Mouse (Mus musculus): ENCODE data around the gene Pakap. TPM values are rescaled to one million over a fixed set of nuclear protein-coding genes. Genes with fewer than 3 reads are reported as not detected.

Gene Pakap
- polyA plus RNA-seq, 1 experiment from 2014 or later: 46.0 TPM

- Histone ChIP-seq H3K36me3 (ENCODE audit: control insufficient read depth, insufficient read depth, low read length) (peaks cover 13% of the 10 kb centered on the region), H3K4me2 (no peak overlapping the region), H3K9me3 (replicated peaks; ENCODE audit: control insufficient read depth, low read length) (no peaks in the 10 kb centered on the region), H3K4me3 (ENCODE audit: low read depth, low read length) (no peak overlapping the region), H3K27me3 (ENCODE audit: control insufficient read depth, insufficient read depth, low read length) (no peaks in the 10 kb centered on the region), H3K9ac (ENCODE audit: low read depth, low read length) (no peak overlapping the region), H3K4me1 (ENCODE audit: control insufficient read depth, insufficient read depth, low read length) (no peaks in the 10 kb centered on the region), H3K27ac (ENCODE audit: low read depth, low read length) (no peak overlapping the region)
- WGBS (ENCODE audit: insufficient replicate concordance): 82% methylated on average over 2 of the region's 2 CpGs
- ATAC-seq (replicated peaks; ENCODE audit: insufficient number of reproducible peaks, low FRiP score, low TSS enrichment): no peak
Measured at GRCm38 (mm10) chr4:57942892-57943291, 374.9 kb downstream of the Pakap start.

Other genes with a start within 250 kb of the Pakap start
- 23.0 and 29.0 TPM in 2 replicates for gene Palm2, start 133.9 kb upstream of the Pakap start, polyA plus RNA-seq (2014; fragmentation: Nextera tagmentation; extraction: Ambion mirVana)
- gene Akap2, start 149.5 kb downstream of the Pakap start, polyA plus RNA-seq (2014; fragmentation: Nextera tagmentation; extraction: Ambion mirVana): 43.4 and 45.9 TPM in 2 replicates